Mouse (Mus musculus): Measurements from ENCODE around the gene Adh5.

DNA sequence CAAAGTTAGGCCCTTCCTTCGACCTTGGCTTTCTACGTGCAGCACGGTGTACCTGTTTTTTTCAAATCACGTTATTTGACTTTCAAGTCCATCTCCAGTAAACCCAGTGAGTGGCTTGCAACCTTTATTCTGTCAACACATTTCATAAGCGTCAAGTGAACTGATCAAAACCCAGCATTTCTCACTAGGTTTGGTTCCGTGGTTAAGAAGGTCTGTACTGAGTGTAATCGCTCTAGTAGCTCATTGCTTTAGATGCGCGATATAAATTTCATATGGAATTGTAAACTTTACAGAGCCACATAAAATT lies 525 bp downstream of the Adh5 start:
- TF ChIP-seq E2F4 (IDR thresholded peaks at IDR 0.05; ENCODE audit: insufficient read depth) (no peak), POLR2A (IDR thresholded peaks at IDR 0.05; ENCODE audit: insufficient read length, low read depth) (no peak), USF1 (IDR thresholded peaks at IDR 0.05; ENCODE audit: low read depth) (no peak)

Measured in myocyte (in vitro differentiated cells).